Mouse (Mus musculus): ENCODE measurements around the gene Ppp2r5a.

DNA sequence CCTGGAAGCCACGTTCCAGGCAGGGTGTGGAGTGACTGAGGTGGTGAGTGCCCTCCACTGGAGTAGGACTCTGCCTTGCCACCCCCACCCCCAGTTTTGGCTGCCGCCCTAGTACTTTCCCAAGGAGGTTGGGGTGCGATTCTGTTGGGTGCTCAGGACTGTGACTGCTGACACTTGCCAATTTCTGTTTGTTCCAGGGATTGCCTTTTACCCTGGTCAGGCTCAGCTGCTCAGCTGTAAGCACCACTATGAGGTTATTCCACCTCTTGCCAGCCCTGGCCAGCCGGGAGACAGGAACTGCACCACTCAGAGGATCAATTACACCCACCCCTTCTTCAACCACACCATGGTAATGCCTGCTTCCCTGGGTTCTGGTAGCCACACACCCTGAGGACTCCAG is 62.5 kb downstream of the Ppp2r5a start:
- TF ChIP-seq CTCF (IDR thresholded peaks at IDR 0.05; ENCODE audit: borderline replicate concordance, insufficient read depth, low read depth, low read length), result no peak
- TF ChIP-seq POLR2A (IDR thresholded peaks at IDR 0.05; ENCODE audit: borderline replicate concordance, insufficient read depth, low read length), result no peak
